Mouse (Mus musculus) left cerebral cortex, adult 2 months (tissue): ENCODE data around the gene Pemt. TPM values are rescaled to one million over a fixed set of nuclear protein-coding genes. Genes with fewer than 3 reads are reported as not detected.

Experiments used
- DNase-seq, 2 experiments: peaks; one replicate each; pipeline ENCODE4 v3.0.0; 2021 to 2022; ENCODE audit warnings: low spot score in 2 of 2, mixed read lengths in 1 of 2; ENCODE audit errors: extremely low spot score in 1 of 2
- H3K27ac ChIP-seq: fragments of 200-600 bp; 2 replicates; pipeline ENCODE4 v1.8.1; 2022
- H3K4me3 ChIP-seq: fragments of 200-600 bp; 2 replicates; pipeline ENCODE4 v1.8.1; 2022
- CTCF ChIP-seq: fragments of 200-600 bp; IDR thresholded peaks from 2 replicates; pipeline ENCODE4 v1.8.1; 2022; ENCODE audit warnings: antibody characterized with exemption, mild to moderate bottlenecking, moderate library complexity
- intact Hi-C: fragments of 180-260 bp; cut with DNase I; formaldehyde crosslinking; loops from one replicate; pipeline ENCODE4 v1.15.1; 2025
- total RNA-seq, 2 experiments: library from RNA; stranded (reverse); gene quantifications; 2 replicates each; pipeline ENCODE4 v1.2.3; 2021

The Pemt gene
- total RNA-seq, 2 experiments from 2014 or later = 4.7 to 6.7 TPM

- intact Hi-C loops = no loop called here
- no peak for TF ChIP-seq CTCF
- DNase-seq = no peak
- Histone ChIP-seq H3K27ac (no peak overlapping the region), H3K4me3 (no peak overlapping the region)
Measured at GRCm38 (mm10) chr11:59975241-59975640, 71.0 kb downstream of the Pemt start.

- intact Hi-C loops = no loop called here
- no peak for DNase-seq
- Histone ChIP-seq H3K27ac (no peak overlapping the region), H3K4me3 (no peak overlapping the region)
- TF ChIP-seq CTCF = no peak
Measured at GRCm38 (mm10) chr11:59973389-59973788, 72.9 kb downstream of the Pemt start.

- intact Hi-C loops = no loop called here
- no peak for DNase-seq
- Histone ChIP-seq H3K4me3 (no peak overlapping the region), H3K27ac (no peak overlapping the region)
- TF ChIP-seq CTCF = no peak
Measured at GRCm38 (mm10) chr11:59971691-59972090, 74.6 kb downstream of the Pemt start.

GRCm38 (mm10) chr11:59970780-59971179 is 75.5 kb downstream of the Pemt start:
- H3K27ac ChIP-seq = no peak overlapping the region
- intact Hi-C loops = no loop called here
- no peak for DNase-seq
- no peak overlapping the region for H3K4me3 ChIP-seq
- no peak for TF ChIP-seq CTCF

- no peak overlapping the region for H3K27ac ChIP-seq
- intact Hi-C loops = no loop called here
- no peak for DNase-seq
- no peak for TF ChIP-seq CTCF
- H3K4me3 ChIP-seq = no peak overlapping the region
Measured at GRCm38 (mm10) chr11:59967765-59968164, 78.5 kb downstream of the Pemt start.

- no peak overlapping the region for H3K27ac ChIP-seq
- H3K4me3 ChIP-seq = no peak overlapping the region
- no peak for DNase-seq
- TF ChIP-seq CTCF = no peak
- intact Hi-C loops = no loop called here
Measured at GRCm38 (mm10) chr11:59966102-59966483, 80.2 kb downstream of the Pemt start.

- peak; percentile 92 for TF ChIP-seq CTCF
- peak; percentile 74 to 81 for DNase-seq
- Histone ChIP-seq H3K27ac (peak overlapping the region; percentile 90), H3K4me3 (peak overlapping the region; percentile 51)
- intact Hi-C loops = loop anchor here (1.0 to 2.0 kb wide), 3 partner anchors 62 to 111 kb away; no protein-coding TSS in a partner anchor
Measured at GRCm38 (mm10) chr11:59965227-59966101, 80.8 kb downstream of the Pemt start.

- DNase-seq = peak; percentile 64 to 78
- TF ChIP-seq CTCF = no peak
- intact Hi-C loops = loop anchor here (1.0 to 2.0 kb wide), 3 partner anchors 62 to 112 kb away; no protein-coding TSS in a partner anchor
- H3K27ac ChIP-seq = peak within 1 kb of the TSS; percentile 90
- peak within 1 kb of the TSS; percentile 51 for H3K4me3 ChIP-seq
Measured at GRCm38 (mm10) chr11:59964818-59965217, 81.5 kb downstream of the Pemt start, which contains the start of gene Rasd1. Gene Rasd1 (minus strand): TSS chr11:59964944.

- Histone ChIP-seq H3K4me3 (peak overlapping the region; percentile 51), H3K27ac (peak overlapping the region; percentile 90)
- intact Hi-C loops = loop anchor here (2.0 kb wide), 2 partner anchors 79 to 113 kb away; no protein-coding TSS in a partner anchor
- DNase-seq = no peak
- TF ChIP-seq CTCF = no peak
Measured at GRCm38 (mm10) chr11:59964163-59964758, 82.0 kb downstream of the Pemt start.

- intact Hi-C loops = loop anchor here (2.0 kb wide), 3 partner anchors 41 to 113 kb away; no protein-coding TSS in a partner anchor
- no peak for TF ChIP-seq CTCF
- DNase-seq = no peak
- Histone ChIP-seq H3K4me3 (peak overlapping the region; percentile 51), H3K27ac (peak overlapping the region; percentile 90)
Measured at GRCm38 (mm10) chr11:59963364-59964162, 82.7 kb downstream of the Pemt start.

- Histone ChIP-seq H3K27ac (no peak overlapping the region), H3K4me3 (no peak overlapping the region)
- intact Hi-C loops = loop anchor here (2.0 kb wide), 1 partner anchor 42 kb away; no protein-coding TSS in a partner anchor
- DNase-seq = no peak
- no peak for TF ChIP-seq CTCF
Measured at GRCm38 (mm10) chr11:59962590-59962989, 83.7 kb downstream of the Pemt start.
